Mouse (Mus musculus) MEL (cell line): ENCODE results near the gene Gm17581.

Experiments used
- CTCF ChIP-seq, 3 experiments: IDR thresholded peaks in 2 of 3; conservative IDR thresholded peaks in 1 of 3; 2 replicates each; pipeline ENCODE4 v1.5.1; 2011 to 2012; ENCODE audit warnings: low read length in 3 of 3, low read depth in 2 of 3, mild to moderate bottlenecking in 2 of 3, improper control_type of control experiment in 1 of 3, inconsistent platforms in 1 of 3, mixed read lengths in 1 of 3, moderate library complexity in 1 of 3; ENCODE audit not compliant: control insufficient read depth in 1 of 3, insufficient read depth in 1 of 3, poor library complexity in 1 of 3, severe bottlenecking in 1 of 3
- ETS1 ChIP-seq: IDR thresholded peaks from 2 replicates; pipeline ENCODE4 v1.6.1; 2012; ENCODE audit warnings: low read depth, mild to moderate bottlenecking, inconsistent platforms, low read length, improper control_type of control experiment, moderate library complexity
- GATA1 ChIP-seq: IDR thresholded peaks from 2 replicates; pipeline ENCODE4 v1.6.1; 2011; ENCODE audit warnings: low read depth, low read length, improper control_type of control experiment
- HCFC1 ChIP-seq: IDR thresholded peaks from 2 replicates; pipeline ENCODE4 v1.6.1; 2012; ENCODE audit warnings: low read depth, mild to moderate bottlenecking, inconsistent platforms, low read length, improper control_type of control experiment, moderate library complexity
- JUND ChIP-seq: IDR thresholded peaks from 2 replicates; pipeline ENCODE4 v1.6.1; 2011; ENCODE audit warnings: low read depth, mild to moderate bottlenecking, improper control_type of control experiment, low read length
- MAFK ChIP-seq: IDR thresholded peaks from 2 replicates; pipeline ENCODE4 v1.6.1; 2011; ENCODE audit warnings: low read depth, mild to moderate bottlenecking, low read length, improper control_type of control experiment, borderline replicate concordance
- NRF1 ChIP-seq: IDR thresholded peaks from 2 replicates; pipeline ENCODE4 v1.6.1; 2014; ENCODE audit warnings: low read depth, mild to moderate bottlenecking, inconsistent platforms, low read length, improper control_type of control experiment, moderate library complexity; ENCODE audit not compliant: poor library complexity, insufficient read depth, severe bottlenecking
- POLR2A ChIP-seq, 2 experiments: IDR thresholded peaks; 2 replicates each; pipeline ENCODE4 v1.6.1; 2011 to 2012; ENCODE audit warnings: low read length in 2 of 2, mild to moderate bottlenecking in 2 of 2, control low read depth in 1 of 2, improper control_type of control experiment in 1 of 2, low read depth in 1 of 2, moderate library complexity in 1 of 2; ENCODE audit not compliant: control insufficient read depth in 1 of 2, insufficient read depth in 1 of 2, poor library complexity in 1 of 2
- USF1 ChIP-seq: IDR thresholded peaks from 2 replicates; pipeline ENCODE4 v1.6.1; 2014; ENCODE audit warnings: low read depth, mild to moderate bottlenecking, inconsistent platforms, low read length, improper control_type of control experiment, moderate library complexity
- USF2 ChIP-seq, 2 experiments: IDR thresholded peaks; 2 replicates each; pipeline ENCODE4 v1.6.1; 2011 to 2012; ENCODE audit warnings: improper control_type of control experiment in 2 of 2, low read length in 2 of 2, borderline replicate concordance in 1 of 2, inconsistent platforms in 1 of 2, low read depth in 1 of 2, mild to moderate bottlenecking in 1 of 2; ENCODE audit not compliant: insufficient read depth in 1 of 2
- ZKSCAN1 ChIP-seq: IDR thresholded peaks from 2 replicates; pipeline ENCODE4 v1.6.1; 2012; ENCODE audit warnings: low read depth, mild to moderate bottlenecking, inconsistent platforms, low read length, improper control_type of control experiment, moderate library complexity
- ZMIZ1 ChIP-seq: IDR thresholded peaks from 2 replicates; pipeline ENCODE4 v1.6.1; 2012; ENCODE audit warnings: low read depth, mild to moderate bottlenecking, inconsistent platforms, low read length, improper control_type of control experiment, moderate library complexity
- ZNF384 ChIP-seq: IDR thresholded peaks from 2 replicates; pipeline ENCODE4 v1.6.1; 2012; ENCODE audit warnings: low read depth, mild to moderate bottlenecking, inconsistent platforms, low read length, improper control_type of control experiment

GRCm38 (mm10) chr2:155710557-155710956 is 25.1 kb downstream of the Gm17581 start:
- no peak for TF ChIP-seq JUND
- no peak for TF ChIP-seq CTCF (IDR thresholded peaks at IDR 0.05 in 2 of 3, conservative IDR thresholded peaks at IDR 0.05 in 1 of 3; ENCODE audit: control insufficient read depth in 1 of 3, insufficient read depth in 1 of 3, low read depth in 2 of 3, low read length in 3 of 3, poor library complexity in 1 of 3, severe bottlenecking in 1 of 3)
- no peak for TF ChIP-seq GATA1
- TF ChIP-seq NRF1: no peak
- no peak for TF ChIP-seq POLR2A (IDR thresholded peaks at IDR 0.05; ENCODE audit: control insufficient read depth in 1 of 2, insufficient read depth in 1 of 2, low read depth in 1 of 2, low read length in 2 of 2, poor library complexity in 1 of 2)
- no peak for TF ChIP-seq ZNF384
- TF ChIP-seq MAFK: no peak
- no peak for TF ChIP-seq USF1
- no peak for TF ChIP-seq HCFC1
- no peak for TF ChIP-seq ZKSCAN1
- TF ChIP-seq ETS1: no peak
- no peak for TF ChIP-seq ZMIZ1
- TF ChIP-seq USF2 (IDR thresholded peaks at IDR 0.05; ENCODE audit: borderline replicate concordance in 1 of 2, insufficient read depth in 1 of 2, low read depth in 1 of 2, low read length in 2 of 2): no peak
